Mouse (Mus musculus): ENCODE measurements around the gene Naip1. TPM values are rescaled to one million over a fixed set of nuclear protein-coding genes. Genes with fewer than 3 reads are reported as not detected.

Naip1 gene
- not detected for polyA plus RNA-seq (2014; fragmentation: Illumina TruSeq; extraction: RNeasy Lipid Tissue Mini Kit (QIAGEN cat#74804); ENCODE audit: insufficient read depth, low read depth, low replicate concordance)

DNA sequence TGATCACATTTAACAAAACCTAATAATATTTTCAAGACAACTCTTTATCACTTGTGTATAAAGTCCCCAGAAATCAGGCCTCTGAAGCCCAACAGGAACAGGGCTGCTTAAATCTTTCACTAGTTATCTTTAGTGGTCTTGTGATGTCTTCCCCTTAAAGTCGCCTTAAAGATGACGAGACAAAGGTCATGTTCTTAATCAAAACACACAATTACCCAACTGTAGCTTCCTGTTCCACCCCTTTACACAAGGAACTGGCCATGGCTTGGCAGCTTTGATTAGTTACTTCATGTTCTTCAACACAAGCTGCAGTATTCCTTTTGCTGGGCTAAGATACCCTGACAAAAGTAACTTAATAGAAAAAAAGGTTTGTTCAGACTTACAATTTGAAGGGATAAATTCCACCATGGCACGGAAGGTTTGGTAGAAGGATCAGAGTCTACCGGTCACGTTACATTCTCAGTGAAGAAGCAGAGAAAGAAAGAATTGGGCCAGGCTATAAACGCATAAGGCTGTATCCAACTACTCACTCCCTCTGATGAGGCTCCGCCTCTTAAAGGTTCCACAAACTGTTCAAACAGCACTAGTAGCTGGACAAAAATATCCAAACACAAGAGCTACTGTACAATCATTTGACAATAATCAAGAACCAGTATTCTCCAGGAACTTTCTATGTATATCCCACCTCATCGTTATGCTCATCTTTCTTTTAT lies at the start of gene Naip1:
Naip1 (minus strand) TSS at position 455 of the 713 bp plus-strand sequence.

DNA sequence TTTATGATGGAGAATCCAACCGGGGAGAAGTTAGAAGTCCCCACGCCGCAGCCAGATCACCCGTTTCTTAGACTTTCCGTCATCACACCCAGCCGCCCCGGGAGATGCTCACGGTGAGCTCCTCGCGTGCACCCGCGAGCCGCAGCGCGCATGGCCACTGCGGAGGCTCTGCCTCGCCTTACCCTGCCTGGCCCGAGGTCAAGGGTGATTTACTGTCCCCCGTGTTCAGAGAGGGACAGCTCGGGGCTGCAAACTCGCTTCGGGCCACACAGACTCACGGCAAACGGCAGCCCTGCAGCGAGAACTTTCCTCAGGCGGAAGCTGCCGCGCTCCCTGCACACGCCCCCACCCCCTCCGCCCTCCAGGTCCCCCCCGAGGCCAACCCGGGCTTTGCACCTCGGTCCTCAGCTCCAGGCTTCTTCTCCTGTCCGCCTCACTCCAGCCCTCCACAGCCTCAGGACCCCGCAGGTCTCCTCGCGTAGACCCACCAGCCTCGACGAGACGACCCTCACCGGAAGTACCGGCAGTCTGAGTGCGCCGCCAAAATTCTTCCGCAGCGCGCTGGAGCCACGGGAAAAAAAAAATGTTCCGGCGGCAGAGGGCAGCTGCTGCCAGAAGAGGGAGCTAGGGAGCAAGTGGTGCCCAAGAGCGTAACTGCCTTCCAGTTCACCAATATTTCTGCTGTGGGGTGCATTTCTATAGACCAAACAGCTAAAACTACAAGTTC lies 39.6 kb upstream of the Naip1 start, which contains the start of gene Gtf2h2:
Gtf2h2 (minus strand) TSS at position 519 of the 727 bp plus-strand sequence.

Other genes with a start within 250 kb of the Naip1 start
- 1.8 TPM for gene Naip5, start 206.5 kb downstream of the Naip1 start, polyA plus RNA-seq (2014; fragmentation: Illumina TruSeq; extraction: RNeasy Lipid Tissue Mini Kit (QIAGEN cat#74804); ENCODE audit: insufficient read depth, low read depth, low replicate concordance)
- 0.64 TPM for gene Naip6, start 135.2 kb downstream of the Naip1 start, polyA plus RNA-seq (2014; fragmentation: Illumina TruSeq; extraction: RNeasy Lipid Tissue Mini Kit (QIAGEN cat#74804); ENCODE audit: insufficient read depth, low read depth, low replicate concordance)
- 19.5 TPM for gene Gtf2h2, start 39.7 kb upstream of the Naip1 start, polyA plus RNA-seq (2014; fragmentation: Illumina TruSeq; extraction: RNeasy Lipid Tissue Mini Kit (QIAGEN cat#74804); ENCODE audit: insufficient read depth, low read depth, low replicate concordance)
- 26.4 TPM for gene Ocln, start 99.8 kb upstream of the Naip1 start, polyA plus RNA-seq (2014; fragmentation: Illumina TruSeq; extraction: RNeasy Lipid Tissue Mini Kit (QIAGEN cat#74804); ENCODE audit: insufficient read depth, low read depth, low replicate concordance)
- gene Marveld2, start 164.1 kb upstream of the Naip1 start, polyA plus RNA-seq (2014; fragmentation: Illumina TruSeq; extraction: RNeasy Lipid Tissue Mini Kit (QIAGEN cat#74804); ENCODE audit: insufficient read depth, low read depth, low replicate concordance), result 5.3 TPM
- 67.1 TPM for gene Ak6, start 198.1 kb upstream of the Naip1 start, polyA plus RNA-seq (2014; fragmentation: Illumina TruSeq; extraction: RNeasy Lipid Tissue Mini Kit (QIAGEN cat#74804); ENCODE audit: insufficient read depth, low read depth, low replicate concordance)
- 10.5 TPM for gene Rad17, start 198.2 kb upstream of the Naip1 start, polyA plus RNA-seq (2014; fragmentation: Illumina TruSeq; extraction: RNeasy Lipid Tissue Mini Kit (QIAGEN cat#74804); ENCODE audit: insufficient read depth, low read depth, low replicate concordance)
- 3.2 TPM for gene Taf9, start 198.7 kb upstream of the Naip1 start, polyA plus RNA-seq (2014; fragmentation: Illumina TruSeq; extraction: RNeasy Lipid Tissue Mini Kit (QIAGEN cat#74804); ENCODE audit: insufficient read depth, low read depth, low replicate concordance)
- 3.2 TPM for gene Ccdc125, start 216.8 kb upstream of the Naip1 start, polyA plus RNA-seq (2014; fragmentation: Illumina TruSeq; extraction: RNeasy Lipid Tissue Mini Kit (QIAGEN cat#74804); ENCODE audit: insufficient read depth, low read depth, low replicate concordance)